8 mouse cellular contexts compared by ENCODE assay signal in genomic region chr5:135743741-135744609, GRCm38 (mm10). TPM values are rescaled to one million over a fixed set of nuclear protein-coding genes. Genes with fewer than 3 reads are reported as not detected.
A peak's percentile ranks its signal among the peaks of the same experiment; 100 is the strongest.
DNase-seq lines count a peak whose midpoint lies in the region; ATAC-seq and TF ChIP-seq lines count a peak whose summit lies in the region.

Gene Tmem120a (minus strand): TSS chr5:135744448.

- no peaks in the 10 kb centered on the region for H3K27me3 ChIP-seq in Patski
- H3K27me3 ChIP-seq in hindbrain, embryonic 14.5 days (ENCODE audit: control insufficient read depth, insufficient read depth, low read length), result no peaks in the 10 kb centered on the region

- H3K9ac ChIP-seq in hindbrain, embryonic 14.5 days, result peak within 1 kb of the TSS; percentile 90

- peak within 1 kb of the TSS; percentile 69 for H3K27ac ChIP-seq in hindbrain, embryonic 14.5 days

- peaks cover 22% of the 10 kb centered on the region for H3K36me3 ChIP-seq in hindbrain, embryonic 14.5 days (replicated peaks; ENCODE audit: control insufficient read depth, insufficient read depth)

- H3K4me1 ChIP-seq in hindbrain, embryonic 14.5 days (replicated peaks; ENCODE audit: control insufficient read depth, insufficient read depth, low read length), result peaks cover 15% of the 10 kb centered on the region

- in situ Hi-C loops in Patski (cut with MboI; ENCODE audit: low pct_unique_long_range_greater_than_20kb), result no loop called here

- peak within 1 kb of the TSS; percentile 92 for H3K4me3 ChIP-seq in hindbrain, embryonic 14.5 days (replicated peaks; ENCODE audit: low read length)

- POLR2A ChIA-PET in Patski (lab: Charles Lee), result interaction anchor here (1.1 kb wide), 1 partner anchor 22 kb away, joined by 3 read pairs; no protein-coding TSS in a partner anchor

- 0 out of 2 replicates have a peak, but pooled peaks cover 5% of the 10 kb centered on the region for H3K9me3 ChIP-seq in hindbrain, embryonic 14.5 days (ENCODE audit: control insufficient read depth, low read length)

- peak; percentile 88 for ATAC-seq in Patski
- ATAC-seq in hindbrain, embryonic 14.5 days (ENCODE audit: low FRiP score), result peak; percentile 93

- under 1% methylated on average over 60 of the region's 60 CpGs for WGBS in hindbrain, embryonic 14.5 days

- CTCF ChIA-PET in Patski (lab: Charles Lee), result interaction anchor here (0.9 to 3.1 kb wide), 5 partner anchors 14 to 128 kb away, joined by 3 to 12 read pairs (median 5); no protein-coding TSS in a partner anchor

- H3K4me2 ChIP-seq in hindbrain, embryonic 14.5 days (replicated peaks), result peak within 1 kb of the TSS; percentile 88

- DNase-seq in Patski (ENCODE audit: low read depth, low spot score), result no peak
- peak; percentile 94 to 95 for DNase-seq in cerebellum, postnatal 14 days
- DNase-seq in frontal cortex, postnatal 25 days (ENCODE audit: low spot score in 2 of 2), result peak; percentile 84 to 85
- peak; percentile 90 for DNase-seq in hindbrain, embryonic 14.5 days (ENCODE audit: low spot score)
- peak; percentile 91 to 92 for DNase-seq in layer of hippocampus, postnatal 36 days
- DNase-seq in lung, postnatal 36 days, result peak; percentile 99
- DNase-seq in retina, postnatal 1 day, result peak; percentile 95
- peak; percentile 96 for DNase-seq in urinary bladder, adult 18-20 months (ENCODE audit: low spot score in 2 of 2)

- TF ChIP-seq CTCF in Patski (IDR thresholded peaks at IDR 0.05), result no peak

RNA-seq across cellular contexts. Expression of gene Tmem120a, which starts in this region (rescaled TPM):
- polyA plus RNA-seq in Patski (2021), result 66.3 TPM
- 89.0 and 90.2 TPM in 2 replicates for polyA plus RNA-seq in hindbrain, embryonic 14.5 days (2014; fragmentation: Nextera tagmentation; extraction: Ambion mirVana)
- 10 to 100 TPM; 12.4 to 16.4 TPM for total RNA-seq in layer of hippocampus, postnatal 36 days (2021)
